Mouse (Mus musculus): ENCODE data around the gene Zfp423. TPM values are rescaled to one million over a fixed set of nuclear protein-coding genes. Genes with fewer than 3 reads are reported as not detected.

The Zfp423 gene
- polyA plus RNA-seq, 2 experiments from 2014 or later: not detected

GRCm38 (mm10) chr8:87835411-87835821, 124.0 kb downstream of the Zfp423 start:
- no peak for ATAC-seq

DNA sequence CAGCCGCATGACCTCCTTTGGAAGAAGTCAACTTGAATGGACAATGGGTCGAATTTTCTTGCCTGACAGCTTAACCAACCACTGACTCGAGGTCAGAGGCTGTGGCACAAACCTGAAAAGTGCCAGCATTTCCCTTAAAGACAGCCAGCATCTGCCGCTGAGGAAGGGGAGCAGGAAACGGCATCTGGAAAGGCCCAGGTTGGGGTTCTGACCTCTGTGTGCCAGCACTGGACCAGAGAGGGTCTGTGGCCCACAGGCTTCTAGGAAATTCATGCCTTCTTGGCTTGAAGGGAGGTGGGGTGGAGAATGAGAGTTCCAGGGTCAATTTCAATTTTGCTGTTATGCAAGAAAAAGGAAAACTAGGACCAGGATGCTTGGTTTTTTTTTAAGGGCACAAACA, 124.7 kb downstream of the Zfp423 start:
- ATAC-seq: no peak

- no peak for ATAC-seq
These were observed 125.4 kb downstream of the Zfp423 start for GRCm38 (mm10) chr8:87833841-87834620.

DNA sequence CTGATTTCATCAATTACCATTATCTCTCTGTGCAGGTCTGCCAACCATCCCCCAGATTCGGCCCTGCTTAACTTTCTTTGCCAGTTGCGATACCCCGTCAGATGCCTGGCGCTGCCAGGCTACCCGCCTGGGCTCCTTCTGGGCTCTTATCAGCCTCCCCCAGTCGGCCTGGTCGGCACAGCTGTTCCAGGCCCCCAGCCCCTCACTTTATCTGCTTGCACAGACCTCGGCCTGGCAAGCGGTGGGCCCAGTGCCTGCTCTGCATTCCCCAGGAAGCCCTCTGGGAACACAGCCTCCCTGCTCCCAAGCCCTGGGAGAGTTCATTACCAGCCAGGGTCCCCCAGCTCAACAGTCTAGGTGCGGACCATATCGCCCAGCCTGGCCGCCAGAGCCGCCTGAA, 126.1 kb downstream of the Zfp423 start:
- ATAC-seq: no peak

GRCm38 (mm10) chr8:87832381-87833325, 126.7 kb downstream of the Zfp423 start:
- ATAC-seq: no peak

GRCm38 (mm10) chr8:87831567-87831966, 127.8 kb downstream of the Zfp423 start:
- ATAC-seq: no peak

DNA sequence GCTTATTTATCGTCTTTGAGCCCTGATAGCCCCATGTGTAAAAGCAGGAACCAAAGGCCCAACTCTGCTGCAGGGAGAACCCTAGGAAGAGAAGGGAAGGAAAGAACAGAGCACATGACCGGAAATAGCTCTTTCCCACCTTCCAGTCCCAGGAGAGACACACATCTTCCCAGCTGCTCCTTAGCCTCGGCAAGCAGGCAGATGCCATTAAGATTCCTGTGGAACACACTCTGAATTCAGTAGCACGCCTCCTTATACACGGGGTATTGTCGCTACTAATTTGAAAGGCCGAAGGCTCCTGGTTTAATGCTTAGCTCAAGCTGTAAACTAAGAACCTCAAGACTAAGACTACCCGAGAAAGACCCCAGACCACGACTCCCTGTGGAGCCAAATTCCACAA, 128.3 kb downstream of the Zfp423 start:
- ATAC-seq: no peak

DNA sequence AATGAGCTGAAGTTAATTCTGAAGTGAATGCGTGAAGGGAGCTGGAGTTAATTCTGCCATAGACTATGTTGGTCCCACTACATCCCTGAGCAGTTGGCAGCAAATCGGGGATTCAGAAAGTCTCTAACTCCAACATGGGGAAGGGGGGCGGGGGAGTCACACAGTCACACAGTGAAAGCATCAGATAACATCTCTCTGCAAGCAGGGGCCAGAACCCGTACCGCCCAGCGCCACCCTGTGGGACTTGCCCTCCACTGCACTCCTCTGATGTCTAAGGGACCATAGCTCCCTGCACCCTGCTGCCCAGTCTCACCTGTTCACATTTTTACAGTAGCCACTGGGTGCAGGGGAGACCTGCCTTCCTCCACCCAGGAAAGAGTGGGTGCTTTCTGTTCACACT, 129.2 kb downstream of the Zfp423 start:
- ATAC-seq: no peak

GRCm38 (mm10) chr8:87826013-87826660, 133.3 kb downstream of the Zfp423 start:
- no peak for ATAC-seq

- ATAC-seq: no peak
These were observed 136.2 kb downstream of the Zfp423 start for GRCm38 (mm10) chr8:87823172-87823571.

DNA sequence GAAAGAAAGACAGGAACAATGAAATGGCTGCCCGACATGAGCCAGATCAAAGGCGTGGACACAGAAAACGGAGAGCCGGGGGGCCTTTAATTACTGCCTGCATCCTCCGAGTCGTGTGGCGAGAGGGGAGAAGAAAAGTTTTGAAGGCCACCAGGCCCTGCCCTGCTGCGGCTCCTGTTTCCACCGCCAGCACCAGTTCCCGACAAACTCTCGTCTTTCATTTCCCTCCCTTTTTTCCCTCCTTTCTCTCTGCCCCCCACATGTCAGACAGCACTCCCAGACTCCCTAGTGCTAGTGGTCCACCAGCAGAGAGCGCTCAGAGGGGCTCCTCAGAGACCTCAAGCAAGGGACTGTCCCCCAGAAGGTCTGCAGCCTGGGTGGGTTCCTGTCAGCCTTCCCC, 136.7 kb downstream of the Zfp423 start:
- ATAC-seq: no peak

DNA sequence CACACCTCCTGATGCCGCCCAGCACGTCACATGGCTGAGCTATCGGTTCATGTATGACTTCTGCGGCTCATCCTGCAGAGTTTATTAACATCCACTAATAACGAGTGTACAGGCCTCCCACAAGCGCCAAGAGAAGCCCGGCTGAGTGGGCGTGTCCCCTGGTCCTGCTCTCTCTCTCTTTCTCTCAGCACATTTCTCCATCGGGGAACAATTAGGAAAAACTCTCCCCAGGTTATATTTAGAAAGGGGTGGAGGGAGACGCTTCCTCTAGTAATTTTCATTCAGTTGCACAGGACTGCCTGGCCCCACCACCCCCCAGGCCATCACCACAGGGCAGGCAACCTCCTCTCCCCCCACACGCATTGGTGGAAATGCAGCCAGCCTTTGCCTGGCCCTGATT, 137.2 kb downstream of the Zfp423 start:
- no peak for ATAC-seq

DNA sequence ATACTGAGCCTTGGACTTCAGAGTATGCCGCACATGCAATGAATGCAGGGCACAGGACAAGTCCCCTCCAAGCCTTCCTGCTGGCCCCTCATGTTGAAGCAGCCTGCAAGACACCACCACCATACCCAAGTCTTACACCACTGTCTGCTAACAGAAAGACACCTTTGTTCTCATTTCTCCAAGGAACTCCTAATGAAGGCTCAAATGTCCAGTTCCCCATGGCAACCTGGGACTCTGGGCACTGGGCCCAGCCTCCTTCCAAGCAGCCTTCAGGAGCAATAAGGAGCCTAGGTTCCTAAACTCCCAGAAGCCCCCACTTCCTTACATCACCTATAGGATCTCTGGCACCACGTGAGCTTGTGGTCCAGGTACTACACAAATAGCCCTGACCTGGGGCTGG, 137.7 kb downstream of the Zfp423 start:
- no peak for ATAC-seq

DNA sequence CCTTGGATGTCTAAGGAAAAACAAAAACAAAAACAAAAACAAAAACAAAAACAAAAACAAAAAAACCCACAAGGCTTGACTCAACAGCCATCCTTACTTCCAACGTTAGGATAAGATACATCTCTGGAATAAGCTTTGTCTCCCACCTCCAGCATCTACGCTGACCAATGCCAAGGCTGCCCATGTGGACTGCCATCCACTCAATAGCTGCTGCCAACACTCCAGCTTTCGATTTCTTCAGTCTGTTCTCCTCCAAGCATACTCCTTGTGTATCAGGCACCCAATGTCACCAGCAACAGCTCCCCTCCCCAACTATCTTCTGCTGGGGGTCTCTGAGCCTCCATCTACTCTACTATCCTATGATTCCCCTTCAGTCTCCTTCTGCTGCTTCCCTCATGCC, 140.1 kb downstream of the Zfp423 start:
- ATAC-seq: no peak

GRCm38 (mm10) chr8:87818506-87818905, 140.9 kb downstream of the Zfp423 start:
- ATAC-seq: no peak

DNA sequence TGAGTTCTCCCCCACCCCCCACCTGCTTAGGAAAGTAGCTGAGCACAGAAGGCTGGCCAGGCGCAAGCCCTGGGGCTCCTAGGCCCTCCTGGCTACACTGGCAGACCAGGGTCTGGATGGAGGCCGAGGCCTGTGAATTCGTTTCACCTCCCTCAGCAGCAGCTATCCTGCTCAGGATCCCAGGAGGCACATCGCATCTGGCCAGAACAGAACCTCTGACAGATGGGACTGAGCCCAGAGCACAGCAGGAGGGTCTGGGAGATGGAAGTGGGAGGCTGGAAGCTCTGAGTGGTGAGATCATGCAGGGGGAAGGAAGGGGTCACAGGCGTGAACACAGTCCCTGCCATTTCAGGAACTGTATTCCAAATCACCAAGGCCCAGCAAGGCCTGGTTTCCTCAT, 143.3 kb downstream of the Zfp423 start:
- no peak for ATAC-seq

- ATAC-seq: no peak
These were observed 146.7 kb downstream of the Zfp423 start for GRCm38 (mm10) chr8:87812661-87813060.

GRCm38 (mm10) chr8:87812069-87812449, 147.3 kb downstream of the Zfp423 start:
- no peak for ATAC-seq

DNA sequence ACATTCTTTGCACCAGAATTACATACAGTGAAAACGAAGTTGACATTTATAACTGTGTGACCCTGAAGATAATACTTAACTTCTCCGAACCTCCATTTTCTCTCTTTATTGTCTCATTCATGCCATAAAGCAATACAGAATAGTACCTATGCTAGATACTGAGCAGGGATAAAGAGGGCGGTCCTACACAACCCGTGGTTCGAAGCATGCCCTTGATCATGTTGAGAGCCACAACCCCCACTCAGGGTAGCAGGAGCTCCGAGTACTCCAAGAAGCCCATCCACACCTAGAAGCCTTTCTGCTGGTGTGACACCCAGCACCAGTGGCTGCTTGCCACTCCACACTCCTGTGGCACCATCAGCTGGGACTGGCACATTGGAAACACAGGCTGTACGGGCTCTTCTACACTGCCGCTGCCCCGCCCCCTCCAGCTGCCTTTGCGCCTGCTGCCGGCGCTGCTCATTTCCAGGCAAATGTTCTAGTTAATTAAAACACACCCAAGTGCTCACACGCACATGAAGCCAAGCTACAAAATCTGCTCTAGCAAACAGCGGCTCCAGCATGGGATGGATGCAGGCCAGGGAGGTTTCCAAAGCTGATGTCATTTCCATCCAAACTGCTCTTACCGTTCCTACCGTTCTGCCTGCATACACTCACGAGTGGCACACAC, 147.9 kb downstream of the Zfp423 start:
- ATAC-seq: no peak

DNA sequence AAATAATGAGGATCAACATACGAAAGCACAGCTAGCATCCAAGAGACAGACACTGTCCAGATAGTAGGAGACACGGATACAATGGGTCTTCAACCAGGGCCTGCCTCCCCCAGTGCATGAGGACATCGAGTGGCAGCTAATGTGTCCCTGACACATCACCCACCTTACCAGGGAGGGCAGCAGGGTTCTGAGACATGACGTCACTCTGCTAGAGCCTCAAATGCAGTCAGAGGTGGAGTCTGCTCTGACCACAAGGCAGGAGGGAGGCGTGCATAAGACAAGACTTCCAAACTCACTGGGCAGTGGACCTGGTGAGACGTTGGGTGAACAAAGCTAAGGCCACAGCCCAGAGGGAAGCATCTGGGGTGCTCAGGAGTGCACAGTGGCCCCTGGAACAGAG, 148.6 kb downstream of the Zfp423 start:
- ATAC-seq: no peak

GRCm38 (mm10) chr8:87804327-87804900, 155.0 kb downstream of the Zfp423 start:
- ATAC-seq: no peak

- ATAC-seq: no peak
These were observed 156.0 kb downstream of the Zfp423 start for GRCm38 (mm10) chr8:87803437-87803836.
